Mouse (Mus musculus): Measurements from ENCODE around the gene Fgf3. TPM values are rescaled to one million over a fixed set of nuclear protein-coding genes. Genes with fewer than 3 reads are reported as not detected.

Gene Fgf3
- polyA plus RNA-seq, 1 experiment from 2014 or later = not detected

DNA sequence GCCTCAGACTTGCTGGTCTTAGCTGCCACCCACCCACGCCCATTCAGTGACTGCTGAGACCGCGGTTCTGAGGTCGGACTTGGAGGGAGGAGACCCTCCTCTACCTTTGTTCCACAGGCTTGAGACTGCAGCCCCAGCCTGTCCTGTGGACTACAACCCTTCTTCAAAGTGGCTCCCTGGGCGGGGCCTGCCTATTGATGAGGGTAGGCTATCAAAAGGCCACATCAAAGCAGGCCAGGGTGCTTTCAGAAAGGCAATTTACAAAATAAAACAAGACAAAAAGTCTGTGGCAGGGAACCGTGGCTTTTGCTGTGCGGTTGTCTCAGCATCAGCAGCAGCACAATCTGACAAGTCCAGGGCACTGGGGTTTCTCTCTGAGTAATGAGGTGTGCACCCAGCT is 16.0 kb upstream of the Fgf3 start:
- Histone ChIP-seq H3K4me2 (replicated peaks) (no peak overlapping the region), H3K27me3 (replicated peaks) (no peaks in the 10 kb centered on the region), H3K27ac (no peak overlapping the region), H3K36me3 (no peaks in the 10 kb centered on the region), H3K9ac (no peak overlapping the region), H3K4me3 (replicated peaks) (no peak overlapping the region), H3K9me3 (no peaks in the 10 kb centered on the region), H3K4me1 (replicated peaks) (no peaks in the 10 kb centered on the region)
- WGBS = 46% methylated on average over 7 of the region's 7 CpGs
- ATAC-seq = no peak

DNA sequence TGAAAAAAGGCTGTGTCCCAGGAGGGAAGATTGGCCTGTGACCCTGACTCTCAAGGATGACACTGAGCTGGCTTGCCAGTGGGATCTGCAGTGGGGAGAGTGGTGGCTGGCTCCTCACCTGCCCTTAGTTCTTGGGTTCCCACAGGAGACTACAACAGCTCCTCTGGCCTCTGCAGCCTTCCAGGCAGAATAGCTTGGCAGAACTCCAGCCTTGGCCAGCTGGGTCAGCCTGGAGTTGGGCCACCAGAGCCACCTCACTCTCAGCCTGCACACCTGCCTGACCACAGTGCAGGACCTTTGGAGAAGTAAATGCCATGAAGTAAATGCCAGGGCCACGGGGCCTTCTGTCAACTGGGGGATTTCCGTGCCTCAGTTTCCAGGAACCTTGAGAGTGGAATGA is 13.9 kb upstream of the Fgf3 start:
- H3K4me3 ChIP-seq (replicated peaks) = no peak overlapping the region
- H3K27ac ChIP-seq = no peak overlapping the region
- H3K9ac ChIP-seq = no peak overlapping the region
- no peaks in the 10 kb centered on the region for H3K9me3 ChIP-seq
- WGBS = 81% methylated on average over 2 of the region's 2 CpGs
- H3K27me3 ChIP-seq (replicated peaks) = no peaks in the 10 kb centered on the region
- H3K4me2 ChIP-seq (replicated peaks) = no peak overlapping the region
- no peaks in the 10 kb centered on the region for H3K4me1 ChIP-seq (replicated peaks)
- H3K36me3 ChIP-seq = no peaks in the 10 kb centered on the region
- ATAC-seq = no peak

GRCm38 (mm10) chr7:144828369-144828768 is 9.5 kb upstream of the Fgf3 start:
- Histone ChIP-seq H3K4me3 (replicated peaks) (no peak overlapping the region), H3K4me2 (replicated peaks) (no peak overlapping the region), H3K27me3 (replicated peaks) (no peaks in the 10 kb centered on the region; the same call in 1 of the 2 replicates), H3K9ac (no peak overlapping the region), H3K27ac (no peak overlapping the region), H3K36me3 (no peaks in the 10 kb centered on the region), H3K9me3 (no peaks in the 10 kb centered on the region), H3K4me1 (replicated peaks) (no peaks in the 10 kb centered on the region)
- no peak for ATAC-seq
- 82% methylated on average over 11 of the region's 11 CpGs for WGBS

DNA sequence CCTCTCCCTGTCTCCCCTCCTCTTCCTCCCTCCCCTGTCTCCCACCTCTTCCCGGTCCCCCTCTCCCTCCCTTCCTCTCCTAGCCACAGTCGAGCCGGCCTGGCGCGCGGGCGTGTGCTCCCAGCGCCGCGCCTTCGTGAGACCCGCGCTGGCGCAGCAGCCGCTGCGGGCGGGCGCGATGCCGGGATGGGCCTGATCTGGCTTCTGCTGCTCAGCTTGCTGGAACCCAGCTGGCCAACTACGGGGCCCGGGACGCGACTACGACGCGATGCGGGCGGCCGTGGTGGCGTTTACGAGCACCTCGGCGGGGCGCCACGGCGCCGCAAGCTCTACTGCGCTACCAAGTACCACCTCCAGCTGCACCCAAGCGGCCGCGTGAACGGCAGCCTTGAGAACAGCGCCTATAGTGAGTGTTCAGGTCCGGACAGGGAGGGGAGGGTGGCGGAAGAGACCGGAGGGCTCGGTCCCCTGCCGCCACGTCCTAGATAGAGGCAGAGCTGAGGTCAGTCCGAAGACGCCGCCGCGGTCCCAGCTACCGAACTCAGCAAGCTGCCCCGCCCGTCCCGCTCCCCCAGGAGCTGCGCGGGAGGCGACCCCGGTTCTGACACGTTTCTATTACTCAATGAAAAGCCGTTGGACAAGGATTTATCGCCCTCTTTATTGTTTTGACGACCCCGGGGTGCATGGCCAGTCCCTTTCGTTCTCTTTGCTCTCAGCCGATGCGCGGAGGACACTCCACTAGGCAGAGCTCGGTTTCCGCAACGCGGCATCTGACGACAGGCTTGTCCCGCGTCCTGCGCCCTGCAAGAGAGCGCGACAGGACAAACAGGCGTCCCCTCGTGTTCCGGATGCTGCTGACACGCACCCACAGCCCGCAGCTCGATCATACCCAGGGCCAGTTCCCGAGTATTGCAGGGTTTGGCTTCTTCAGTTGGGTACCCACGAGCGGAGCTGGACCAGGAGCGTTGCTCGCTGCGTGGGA is 930 bp downstream of the Fgf3 start:
- H3K9me3 ChIP-seq = no peaks in the 10 kb centered on the region
- peak overlapping the region; percentile 25 for H3K4me3 ChIP-seq (replicated peaks)
- H3K27me3 ChIP-seq (replicated peaks) = peaks cover 77% of the 10 kb centered on the region
- H3K4me1 ChIP-seq (replicated peaks) = peaks cover 13% of the 10 kb centered on the region
- no peaks in the 10 kb centered on the region for H3K36me3 ChIP-seq
- H3K4me2 ChIP-seq (replicated peaks) = peak overlapping the region; percentile 65
- WGBS = under 1% methylated on average over 94 of the region's 94 CpGs
- ATAC-seq = peak; percentile 39; the same call in 1 of the 2 replicates
- no peak overlapping the region for H3K27ac ChIP-seq
- 0 out of 2 replicates have a peak overlapping the region, but pooled peaks have one; percentile 8 for H3K9ac ChIP-seq

- no peak overlapping the region for H3K27ac ChIP-seq
- no peaks in the 10 kb centered on the region for H3K4me1 ChIP-seq (replicated peaks)
- ATAC-seq = no peak
- H3K27me3 ChIP-seq (replicated peaks) = peaks cover 26% of the 10 kb centered on the region
- H3K9me3 ChIP-seq = no peaks in the 10 kb centered on the region
- WGBS = 20% methylated on average over 4 of the region's 4 CpGs
- no peak overlapping the region for H3K4me2 ChIP-seq (replicated peaks)
- H3K36me3 ChIP-seq = no peaks in the 10 kb centered on the region
- H3K4me3 ChIP-seq (replicated peaks) = no peak overlapping the region
- H3K9ac ChIP-seq = no peak overlapping the region
These were observed 8.3 kb downstream of the Fgf3 start for GRCm38 (mm10) chr7:144846158-144846557.

- H3K36me3 ChIP-seq = no peaks in the 10 kb centered on the region
- no peak within 1 kb of the TSS for H3K27ac ChIP-seq
- peaks cover 17% of the 10 kb centered on the region for H3K27me3 ChIP-seq (replicated peaks)
These were observed 9.2 kb downstream of the Fgf3 start, which contains the start of gene Fgf4 for GRCm38 (mm10) chr7:144847067-144847466. Gene Fgf4, plus strand, starts transcription at chr7:144847367.

GRCm38 (mm10) chr7:144851321-144851720 is 13.4 kb downstream of the Fgf3 start:
- Histone ChIP-seq H3K4me2 (replicated peaks) (no peak overlapping the region), H3K9me3 (no peaks in the 10 kb centered on the region), H3K9ac (no peak overlapping the region), H3K4me3 (replicated peaks) (no peak overlapping the region), H3K27ac (no peak overlapping the region), H3K4me1 (replicated peaks) (no peaks in the 10 kb centered on the region), H3K27me3 (replicated peaks) (peaks cover 6% of the 10 kb centered on the region; the same call in 1 of the 2 replicates), H3K36me3 (no peaks in the 10 kb centered on the region)
- 58% methylated on average over 3 of the region's 3 CpGs for WGBS
- ATAC-seq = no peak

More at GRCm38 (mm10) chr7:144847067-144847466, 9.2 kb downstream of the Fgf3 start, which contains the start of gene Fgf4:
- Histone ChIP-seq H3K9ac (no peak within 1 kb of the TSS), H3K4me2 (replicated peaks) (no peak within 1 kb of the TSS), H3K4me3 (replicated peaks) (no peak within 1 kb of the TSS), H3K9me3 (no peaks in the 10 kb centered on the region), H3K4me1 (replicated peaks) (no peaks in the 10 kb centered on the region)
- ATAC-seq = no peak

GRCm38 (mm10) chr7:144854966-144855365 is 17.1 kb downstream of the Fgf3 start:
- Histone ChIP-seq H3K4me3 (replicated peaks) (no peak overlapping the region), H3K9ac (no peak overlapping the region), H3K4me2 (replicated peaks) (no peak overlapping the region), H3K27me3 (replicated peaks) (peaks cover 23% of the 10 kb centered on the region), H3K36me3 (no peaks in the 10 kb centered on the region), H3K9me3 (no peaks in the 10 kb centered on the region), H3K4me1 (replicated peaks) (no peaks in the 10 kb centered on the region), H3K27ac (no peak overlapping the region)
- WGBS = 34% methylated on average over 3 of the region's 3 CpGs
- no peak for ATAC-seq

GRCm38 (mm10) chr7:144857158-144857557 is 19.3 kb downstream of the Fgf3 start:
- Histone ChIP-seq H3K27ac (no peak overlapping the region), H3K9me3 (no peaks in the 10 kb centered on the region), H3K4me1 (replicated peaks) (peaks cover 13% of the 10 kb centered on the region), H3K27me3 (replicated peaks) (peaks cover 39% of the 10 kb centered on the region), H3K4me2 (replicated peaks) (no peak overlapping the region), H3K4me3 (replicated peaks) (no peak overlapping the region), H3K36me3 (no peaks in the 10 kb centered on the region), H3K9ac (no peak overlapping the region)
- ATAC-seq = no peak
- 85% methylated on average over 7 of the region's 7 CpGs for WGBS

DNA sequence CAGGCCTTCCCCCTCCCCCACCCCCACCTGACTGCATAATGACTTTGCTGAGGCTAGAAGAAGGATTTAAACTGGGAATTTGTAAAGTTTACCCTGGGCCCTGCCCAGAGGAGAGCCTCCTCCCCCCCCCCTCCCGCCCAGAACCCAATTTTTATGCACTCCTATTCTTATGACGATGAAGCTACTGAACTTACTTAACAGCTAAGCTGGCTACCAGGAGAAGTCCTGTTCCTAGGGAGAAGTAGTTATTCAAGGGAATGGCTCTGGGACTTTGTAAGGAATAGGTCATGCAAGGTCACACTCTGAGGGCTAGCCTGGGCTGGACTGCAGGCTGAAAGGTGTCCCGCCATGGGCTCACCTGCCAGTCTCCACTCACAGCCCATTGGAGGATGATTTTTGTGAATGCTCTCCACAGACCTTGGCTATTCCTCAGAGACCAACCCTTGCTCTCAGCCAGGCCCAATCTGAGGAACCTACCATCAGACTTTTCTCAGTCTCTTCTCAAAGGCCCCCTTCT is 20.0 kb downstream of the Fgf3 start:
- WGBS = 74% methylated on average over 3 of the region's 3 CpGs
- peaks cover 45% of the 10 kb centered on the region for H3K27me3 ChIP-seq (replicated peaks)

GRCm38 (mm10) chr7:144858702-144859101 is 20.8 kb downstream of the Fgf3 start:
- H3K9ac ChIP-seq = no peak overlapping the region
- H3K9me3 ChIP-seq = no peaks in the 10 kb centered on the region
- no peak for ATAC-seq
- WGBS = 73% methylated on average over 1 of the region's 1 CpGs
- no peak overlapping the region for H3K4me3 ChIP-seq (replicated peaks)
- H3K36me3 ChIP-seq = no peaks in the 10 kb centered on the region
- peaks cover 14% of the 10 kb centered on the region for H3K4me1 ChIP-seq (replicated peaks)
- H3K27me3 ChIP-seq (replicated peaks) = peaks cover 54% of the 10 kb centered on the region
- no peak overlapping the region for H3K27ac ChIP-seq
- no peak overlapping the region for H3K4me2 ChIP-seq (replicated peaks)

More for the DNA sequence above, 20.0 kb downstream of the Fgf3 start:
- no peak overlapping the region for H3K9ac ChIP-seq
- H3K27ac ChIP-seq = no peak overlapping the region
- H3K4me1 ChIP-seq (replicated peaks) = peaks cover 14% of the 10 kb centered on the region
- no peak overlapping the region for H3K4me3 ChIP-seq (replicated peaks)
- H3K36me3 ChIP-seq = no peaks in the 10 kb centered on the region
- H3K4me2 ChIP-seq (replicated peaks) = no peak overlapping the region
- ATAC-seq = no peak
- no peaks in the 10 kb centered on the region for H3K9me3 ChIP-seq

DNA sequence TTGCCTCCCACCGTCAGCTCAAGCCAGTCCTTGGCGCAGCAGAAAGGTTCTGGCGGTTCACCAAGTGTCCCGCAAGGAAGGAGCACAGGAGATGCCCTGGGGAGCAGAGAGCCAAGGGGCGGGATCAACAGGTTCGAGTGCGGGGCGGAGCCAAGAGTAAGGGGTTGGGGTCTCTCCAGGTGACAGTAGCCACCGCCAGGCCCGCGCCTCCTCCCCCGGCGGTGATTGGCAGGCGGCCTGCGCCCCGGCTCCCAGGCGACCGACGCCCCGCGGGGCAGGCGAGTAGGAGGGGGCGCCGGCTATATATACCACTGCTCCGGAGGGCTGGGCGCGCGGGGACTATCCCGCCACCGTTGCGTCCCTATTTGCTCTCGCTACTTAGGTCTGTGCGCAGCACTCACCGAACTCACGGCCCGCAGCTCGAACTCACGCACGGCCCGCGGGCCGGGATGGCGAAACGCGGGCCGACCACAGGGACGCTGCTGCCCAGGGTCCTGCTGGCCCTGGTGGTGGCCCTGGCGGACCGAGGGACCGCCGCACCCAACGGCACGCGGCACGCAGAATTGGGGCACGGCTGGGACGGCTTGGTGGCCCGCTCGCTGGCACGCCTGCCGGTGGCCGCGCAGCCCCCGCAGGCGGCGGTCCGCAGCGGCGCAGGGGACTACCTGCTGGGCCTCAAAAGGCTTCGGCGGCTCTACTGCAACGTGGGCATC is 23.3 kb downstream of the Fgf3 start:
- Histone ChIP-seq H3K36me3 (no peaks in the 10 kb centered on the region), H3K9ac (no peak overlapping the region), H3K4me1 (replicated peaks) (peaks cover 14% of the 10 kb centered on the region), H3K9me3 (no peaks in the 10 kb centered on the region), H3K27ac (no peak overlapping the region), H3K27me3 (replicated peaks) (peaks cover 75% of the 10 kb centered on the region), H3K4me2 (replicated peaks) (peak overlapping the region; percentile 47), H3K4me3 (replicated peaks) (peak overlapping the region; percentile 23)
- WGBS = under 1% methylated on average over 72 of the region's 72 CpGs
- ATAC-seq = no peak

Measured in intestine, embryonic 15.5 days (tissue).